Mouse (Mus musculus): Measurements from ENCODE around the gene C1ql2.

DNA sequence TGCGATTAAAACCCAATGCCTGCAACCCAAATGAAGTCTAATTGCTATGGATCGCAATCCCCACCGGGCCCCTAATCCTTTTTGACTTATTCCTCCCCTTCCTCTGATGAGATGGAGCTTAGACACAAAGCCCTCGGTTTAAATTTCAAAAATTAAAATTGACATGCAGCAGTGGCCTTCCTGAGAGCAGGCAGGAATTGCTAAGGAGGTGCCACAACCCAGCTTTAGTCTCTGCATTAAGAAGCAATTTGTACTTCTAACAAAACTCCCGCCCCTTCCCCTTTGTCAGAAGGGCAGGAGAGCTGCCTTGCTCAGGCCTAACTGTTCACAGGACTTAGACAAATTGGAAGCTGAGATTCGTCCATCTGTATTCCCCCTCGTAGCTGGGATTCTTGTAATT is 4.6 kb downstream of the C1ql2 start:
- TF ChIP-seq POLR2A (IDR thresholded peaks at IDR 0.05; ENCODE audit: insufficient read length, low read depth) (no peak), MYOD1 (IDR thresholded peaks at IDR 0.05; ENCODE audit: control insufficient read depth in 1 of 3, insufficient read length in 2 of 3, low read depth in 2 of 3) (no peak), SRF (IDR thresholded peaks at IDR 0.05; ENCODE audit: control insufficient read depth, insufficient read length, low read depth) (no peak), POLR2AphosphoS2 (IDR thresholded peaks at IDR 0.05; ENCODE audit: insufficient read length, low read depth) (no peak), TCF3 (IDR thresholded peaks at IDR 0.05; ENCODE audit: insufficient read length, low read depth) (no peak), TCF12 (IDR thresholded peaks at IDR 0.05; ENCODE audit: insufficient read depth, poor library complexity, severe bottlenecking) (no peak)
